Mouse (Mus musculus) bone marrow, adult 2 months (tissue): ENCODE results near the gene Trap1a.

Source experiments
- CTCF ChIP-seq: fragments of 200-500 bp; IDR thresholded peaks from 2 replicates; pipeline ENCODE4 v1.5.1; 2011; ENCODE audit warnings: low read length, control low read depth; ENCODE audit not compliant: control insufficient read depth, insufficient read depth
- POLR2A ChIP-seq: fragments of 200-500 bp; IDR thresholded peaks from 2 replicates; pipeline ENCODE4 v1.6.1; 2011; ENCODE audit warnings: low read depth, mild to moderate bottlenecking, control low read depth, low read length, borderline replicate concordance; ENCODE audit not compliant: control insufficient read depth

DNA sequence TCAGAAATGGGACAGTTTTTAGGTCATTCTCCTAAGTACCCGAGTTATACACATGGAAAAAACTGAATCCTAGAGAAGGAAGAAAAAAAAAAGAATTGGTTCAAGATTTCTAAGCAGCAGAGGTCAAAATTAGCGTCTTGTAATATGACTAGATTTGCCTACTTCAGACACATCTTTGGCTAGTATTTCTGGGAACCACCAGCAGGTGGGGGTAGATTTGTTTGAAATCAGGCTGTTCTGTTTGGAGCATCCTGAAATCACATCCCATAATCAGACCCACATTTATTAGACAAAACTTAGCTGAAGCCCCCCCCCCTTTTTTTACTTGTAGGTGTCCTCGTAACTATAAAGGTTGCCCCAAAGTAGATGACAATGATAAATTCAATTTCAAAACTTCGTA lies 35.6 kb downstream of the Trap1a start:
- TF ChIP-seq POLR2A (no peak), CTCF (no peak)
